Mouse (Mus musculus): Measurements from ENCODE around the gene Zfp330. TPM values are rescaled to one million over a fixed set of nuclear protein-coding genes. Genes with fewer than 3 reads are reported as not detected.
A peak's percentile ranks its signal among the peaks of the same experiment; 100 is the strongest.

Gene Zfp330
- 40.4 and 44.1 TPM in 2 replicates for polyA plus RNA-seq (2015; fragmentation: Nextera tagmentation; extraction: Ambion mirVana)

- WGBS: under 1% methylated on average over 16 of the region's 16 CpGs
- 0 out of 2 replicates have a peak, but pooled peaks cover 5% of the 10 kb centered on the region for H3K27me3 ChIP-seq (replicated peaks)
- H3K9me3 ChIP-seq: no peaks in the 10 kb centered on the region
- peak within 1 kb of the TSS; percentile 80 for H3K27ac ChIP-seq (replicated peaks)
- H3K4me2 ChIP-seq: peak within 1 kb of the TSS; percentile 85
- peak within 1 kb of the TSS; percentile 84 for H3K4me3 ChIP-seq
- peak within 1 kb of the TSS; percentile 94 for H3K9ac ChIP-seq
- H3K4me1 ChIP-seq: peaks cover 15% of the 10 kb centered on the region
- peaks cover 34% of the 10 kb centered on the region for H3K36me3 ChIP-seq
- peak; percentile 81 for ATAC-seq (ENCODE audit: extremely low read depth, insufficient number of reproducible peaks, low FRiP score, low TSS enrichment)
Measured at GRCm38 (mm10) chr8:82774093-82774422, at the start of gene Zfp330. Gene Zfp330, minus strand, starts transcription at chr8:82774160.

GRCm38 (mm10) chr8:82777945-82778344, 4.0 kb upstream of the Zfp330 start:
- ATAC-seq (ENCODE audit: extremely low read depth, insufficient number of reproducible peaks, low FRiP score, low TSS enrichment): no peak
- Histone ChIP-seq H3K36me3 (no peaks in the 10 kb centered on the region), H3K4me3 (no peak overlapping the region), H3K27me3 (replicated peaks) (0 out of 2 replicates have a peak, but pooled peaks cover 5% of the 10 kb centered on the region), H3K4me2 (no peak overlapping the region), H3K27ac (replicated peaks) (no peak overlapping the region), H3K4me1 (peaks cover 10% of the 10 kb centered on the region), H3K9ac (no peak overlapping the region), H3K9me3 (no peaks in the 10 kb centered on the region)
- 85% methylated on average over 3 of the region's 3 CpGs for WGBS

GRCm38 (mm10) chr8:82777406-82777805, 3.4 kb upstream of the Zfp330 start:
- 75% methylated on average over 3 of the region's 3 CpGs for WGBS
- H3K27me3 ChIP-seq (replicated peaks): 0 out of 2 replicates have a peak, but pooled peaks cover 5% of the 10 kb centered on the region
- no peak for ATAC-seq (ENCODE audit: extremely low read depth, insufficient number of reproducible peaks, low FRiP score, low TSS enrichment)

GRCm38 (mm10) chr8:82774482-82774881, 522 bp upstream of the Zfp330 start:
- WGBS: 53% methylated on average over 6 of the region's 6 CpGs
- H3K27me3 ChIP-seq (replicated peaks): 0 out of 2 replicates have a peak, but pooled peaks cover 5% of the 10 kb centered on the region
- ATAC-seq (ENCODE audit: extremely low read depth, insufficient number of reproducible peaks, low FRiP score, low TSS enrichment): no peak

More at GRCm38 (mm10) chr8:82777406-82777805, 3.4 kb upstream of the Zfp330 start:
- Histone ChIP-seq H3K9ac (no peak overlapping the region), H3K4me3 (no peak overlapping the region), H3K36me3 (peaks cover 5% of the 10 kb centered on the region), H3K9me3 (no peaks in the 10 kb centered on the region), H3K4me2 (no peak overlapping the region), H3K27ac (replicated peaks) (no peak overlapping the region), H3K4me1 (peaks cover 15% of the 10 kb centered on the region)

GRCm38 (mm10) chr8:82773332-82774092, 448 bp downstream of the Zfp330 start:
- Histone ChIP-seq H3K4me2 (peak overlapping the region; percentile 85), H3K4me1 (peaks cover 15% of the 10 kb centered on the region), H3K27ac (replicated peaks) (peak overlapping the region; percentile 80), H3K9me3 (no peaks in the 10 kb centered on the region), H3K4me3 (peak overlapping the region; percentile 84), H3K27me3 (replicated peaks) (0 out of 2 replicates have a peak, but pooled peaks cover 5% of the 10 kb centered on the region), H3K36me3 (peaks cover 40% of the 10 kb centered on the region), H3K9ac (peak overlapping the region; percentile 94)
- no peak for ATAC-seq (ENCODE audit: extremely low read depth, insufficient number of reproducible peaks, low FRiP score, low TSS enrichment)
- 3% methylated on average over 35 of the region's 35 CpGs for WGBS

More at GRCm38 (mm10) chr8:82774482-82774881, 522 bp upstream of the Zfp330 start:
- Histone ChIP-seq H3K36me3 (peaks cover 32% of the 10 kb centered on the region), H3K4me3 (peak overlapping the region; percentile 84), H3K4me2 (peak overlapping the region; percentile 85), H3K27ac (replicated peaks) (peak overlapping the region; percentile 80), H3K4me1 (peaks cover 15% of the 10 kb centered on the region), H3K9me3 (no peaks in the 10 kb centered on the region), H3K9ac (peak overlapping the region; percentile 94)

- H3K27ac ChIP-seq (replicated peaks): no peak overlapping the region
- H3K4me1 ChIP-seq: peaks cover 15% of the 10 kb centered on the region
- H3K9ac ChIP-seq: no peak overlapping the region
- no peaks in the 10 kb centered on the region for H3K27me3 ChIP-seq (replicated peaks)
- ATAC-seq (ENCODE audit: extremely low read depth, insufficient number of reproducible peaks, low FRiP score, low TSS enrichment): no peak
- H3K4me3 ChIP-seq: no peak overlapping the region
- peaks cover 64% of the 10 kb centered on the region for H3K36me3 ChIP-seq
- WGBS: 90% methylated on average over 3 of the region's 3 CpGs
- H3K9me3 ChIP-seq: no peaks in the 10 kb centered on the region
- H3K4me2 ChIP-seq: no peak overlapping the region
Measured at GRCm38 (mm10) chr8:82770886-82771285, 3.1 kb downstream of the Zfp330 start.

GRCm38 (mm10) chr8:82759071-82759470, 14.9 kb downstream of the Zfp330 start:
- Histone ChIP-seq H3K36me3 (peaks cover 28% of the 10 kb centered on the region), H3K27ac (replicated peaks) (no peak overlapping the region), H3K4me2 (no peak overlapping the region), H3K4me1 (no peaks in the 10 kb centered on the region), H3K27me3 (replicated peaks) (no peaks in the 10 kb centered on the region), H3K9me3 (no peaks in the 10 kb centered on the region), H3K9ac (no peak overlapping the region), H3K4me3 (no peak overlapping the region)
- no peak for ATAC-seq (ENCODE audit: extremely low read depth, insufficient number of reproducible peaks, low FRiP score, low TSS enrichment)
- 50% methylated on average over 2 of the region's 2 CpGs for WGBS

GRCm38 (mm10) chr8:82754946-82755345, 19.0 kb downstream of the Zfp330 start:
- no peak overlapping the region for H3K4me3 ChIP-seq
- no peaks in the 10 kb centered on the region for H3K36me3 ChIP-seq
- no peak overlapping the region for H3K4me2 ChIP-seq
- WGBS: 85% methylated on average over 14 of the region's 14 CpGs
- H3K9ac ChIP-seq: no peak overlapping the region
- no peaks in the 10 kb centered on the region for H3K27me3 ChIP-seq (replicated peaks)
- no peak for ATAC-seq (ENCODE audit: extremely low read depth, insufficient number of reproducible peaks, low FRiP score, low TSS enrichment)
- no peaks in the 10 kb centered on the region for H3K4me1 ChIP-seq
- peaks cover 8% of the 10 kb centered on the region; the same call in 1 of the 2 replicates for H3K9me3 ChIP-seq
- no peak overlapping the region for H3K27ac ChIP-seq (replicated peaks)

GRCm38 (mm10) chr8:82746617-82747016, 27.3 kb downstream of the Zfp330 start:
- no peaks in the 10 kb centered on the region for H3K4me1 ChIP-seq
- ATAC-seq (ENCODE audit: extremely low read depth, insufficient number of reproducible peaks, low FRiP score, low TSS enrichment): no peak

GRCm38 (mm10) chr8:82743905-82744904, 29.8 kb downstream of the Zfp330 start:
- peaks cover 9% of the 10 kb centered on the region; the same call in 1 of the 2 replicates for H3K9me3 ChIP-seq
- no peaks in the 10 kb centered on the region for H3K36me3 ChIP-seq
- H3K4me1 ChIP-seq: no peaks in the 10 kb centered on the region
- WGBS: 40% methylated on average over 10 of the region's 10 CpGs
- no peak overlapping the region for H3K4me2 ChIP-seq
- H3K27me3 ChIP-seq (replicated peaks): no peaks in the 10 kb centered on the region
- H3K27ac ChIP-seq (replicated peaks): no peak overlapping the region
- H3K4me3 ChIP-seq: no peak overlapping the region
- no peak overlapping the region for H3K9ac ChIP-seq
- ATAC-seq (ENCODE audit: extremely low read depth, insufficient number of reproducible peaks, low FRiP score, low TSS enrichment): no peak

More at GRCm38 (mm10) chr8:82746617-82747016, 27.3 kb downstream of the Zfp330 start:
- no peaks in the 10 kb centered on the region for H3K36me3 ChIP-seq
- H3K9me3 ChIP-seq: peaks cover 9% of the 10 kb centered on the region; the same call in 1 of the 2 replicates
- no peak overlapping the region for H3K4me2 ChIP-seq
- H3K4me3 ChIP-seq: no peak overlapping the region
- no peak overlapping the region for H3K9ac ChIP-seq
- no peak overlapping the region for H3K27ac ChIP-seq (replicated peaks)
- no peaks in the 10 kb centered on the region for H3K27me3 ChIP-seq (replicated peaks)
